Mouse (Mus musculus) monocyte, adult 5-6 weeks (primary cell): ENCODE data around the gene Olfr295. TPM values are rescaled to one million over a fixed set of nuclear protein-coding genes. Genes with fewer than 3 reads are reported as not detected.

Source experiments
- ATAC-seq: fragments of 153-309, 156-312 bp; replicated peaks from 2 replicates; pipeline ENCODE4 v1.8.0; 2017; ENCODE audit warnings: mild to moderate bottlenecking; ENCODE audit not compliant: low TSS enrichment, insufficient number of reproducible peaks, severe bottlenecking, poor library complexity, low FRiP score
- total RNA-seq: library from RNA; stranded (forward); fragments of 200-1000, 200-491, 200-594 nt; gene quantifications from 3 replicates; pipeline ENCODE4 v1.2.3, GENCODE M21; 2017

Gene Olfr295
- not detected in 3 replicates for total RNA-seq

DNA sequence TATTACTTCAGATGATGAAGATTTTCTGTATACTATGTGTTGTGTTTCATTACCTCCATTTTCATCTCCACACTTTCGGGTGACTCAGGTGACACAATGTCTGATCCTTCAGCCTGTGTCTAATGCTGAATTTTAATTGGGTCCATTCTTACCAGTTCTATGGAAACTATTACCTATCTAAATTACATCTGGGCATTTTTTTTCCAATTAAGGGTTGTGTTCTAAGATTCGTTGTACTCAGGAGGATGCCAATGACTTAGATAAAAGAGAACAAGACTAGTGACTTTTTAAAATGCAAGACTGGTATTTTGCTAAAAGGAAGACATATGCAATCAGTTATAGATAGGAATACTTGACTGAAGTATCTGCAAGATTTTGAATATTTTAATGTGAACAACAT is at the start of gene Olfr295:
Olfr295 (plus strand) TSS at position 301 of the 400 bp plus-strand sequence.
- ATAC-seq: no peak

GRCm38 (mm10) chr7:86616543-86616942 is 32.9 kb downstream of the Olfr295 start, which contains the start of gene Olfr294:
TSS of gene Olfr294 (minus strand) at chr7:86616643.
- no peak for ATAC-seq

Other genes with a start within 250 kb of the Olfr295 start
- gene Olfr307, start 246.3 kb upstream of the Olfr295 start, total RNA-seq: not detected in 3 replicates
- gene Olfr305, start 216.9 kb upstream of the Olfr295 start, total RNA-seq: not detected in 3 replicates
- gene Olfr304, start 197.2 kb upstream of the Olfr295 start, total RNA-seq: not detected in 3 replicates
- gene Olfr303, start 186.1 kb upstream of the Olfr295 start, total RNA-seq: not detected in 3 replicates
- not detected in 3 replicates for gene Olfr301, start 180.0 kb upstream of the Olfr295 start, total RNA-seq
- gene Olfr299, start 123.9 kb upstream of the Olfr295 start, total RNA-seq: 0.21 TPM in 1 of 3 replicates, not detected in the others
- not detected in 3 replicates for gene Olfr298, start 91.4 kb upstream of the Olfr295 start, total RNA-seq
- not detected in 3 replicates for gene Olfr297, start 63.9 kb upstream of the Olfr295 start, total RNA-seq
- not detected in 3 replicates for gene Olfr294, start 32.8 kb downstream of the Olfr295 start, total RNA-seq
- not detected in 3 replicates for gene Olfr293, start 65.2 kb downstream of the Olfr295 start, total RNA-seq
- not detected in 3 replicates for gene Olfr292, start 104.5 kb downstream of the Olfr295 start, total RNA-seq
- gene Folh1, start 192.1 kb downstream of the Olfr295 start, total RNA-seq: 1.0 TPM in 1 of 3 replicates, not detected in the others
- 0.43 TPM in 1 of 3 replicates, not detected in the others for gene Vmn2r77, start 211.2 kb downstream of the Olfr295 start, total RNA-seq